Comparison of ENCODE assay signal across 11 mouse cellular contexts in the genomic region with DNA sequence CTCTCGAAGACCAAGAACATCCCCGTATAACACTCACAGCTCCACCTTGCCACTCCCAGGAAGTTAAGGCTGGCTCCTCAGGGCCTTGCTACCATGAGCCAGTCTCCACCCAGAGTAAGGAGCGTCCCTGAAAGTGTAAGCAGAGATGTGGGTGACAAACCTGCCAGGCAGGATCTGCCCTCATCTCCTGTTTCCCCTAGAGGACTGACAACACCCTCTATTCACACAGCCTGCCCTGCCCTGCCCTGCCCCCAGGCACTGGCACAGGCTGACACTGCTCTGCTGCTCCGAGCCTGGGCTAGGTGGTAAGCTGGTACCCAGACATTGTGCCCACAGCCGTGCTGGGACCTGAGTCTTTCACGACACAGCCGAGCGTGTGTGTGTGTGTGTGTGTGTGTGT. TPM values are rescaled to one million over a fixed set of nuclear protein-coding genes. Genes with fewer than 3 reads are reported as not detected.
DNase-seq lines count a peak whose midpoint lies in the region; ATAC-seq lines count a peak whose summit lies in the region.
"Had no signal": no experiment of that assay in that cellular context is flagged by ENCODE, and none has a peak within 500 bp of the region (broad histone marks: within the 10 kb centered on the region; RNA-seq: fewer than 3 reads in every experiment).

No protein-coding gene starts in this region.

- H3K27ac ChIP-seq in heart, embryonic 14.5 days (replicated peaks in 1 of 2; ENCODE audit: control insufficient read depth in 1 of 2, insufficient read depth in 1 of 2, low read depth in 2 of 2, low read length in 2 of 2), result no peak overlapping the region
- peak overlapping the region; percentile 15; the same call in 1 of the 2 replicates for H3K27ac ChIP-seq in lung, embryonic 15.5 days
- no peak overlapping the region for H3K27ac ChIP-seq in forebrain, embryonic 16.5 days (ENCODE audit: low read length)
- no peak overlapping the region for H3K27ac ChIP-seq in forebrain, embryonic 13.5 days
- H3K27ac ChIP-seq: liver, embryonic 13.5 days; neural tube, embryonic 13.5 days had no signal

- no peak for ATAC-seq in heart, embryonic 14.5 days (ENCODE audit: insufficient number of reproducible peaks, insufficient read depth, low FRiP score, low read depth)
- peak; percentile 61; the same call in 1 of the 2 replicates for ATAC-seq in lung, embryonic 15.5 days (ENCODE audit: borderline replicate concordance, extremely low read depth, low FRiP score, low TSS enrichment)
- ATAC-seq in forebrain, embryonic 16.5 days, result no peak
- no peak for ATAC-seq in forebrain, embryonic 13.5 days
- no peak for ATAC-seq in megakaryocyte, adult 5-6 weeks (ENCODE audit: poor library complexity, severe bottlenecking)

- no peaks in the 10 kb centered on the region for H3K9me3 ChIP-seq in heart, embryonic 14.5 days (ENCODE audit: control insufficient read depth, low read length)
- no peaks in the 10 kb centered on the region for H3K9me3 ChIP-seq in lung, embryonic 15.5 days
- no peaks in the 10 kb centered on the region for H3K9me3 ChIP-seq in forebrain, embryonic 16.5 days (ENCODE audit: control insufficient read depth, low read length)
- no peaks in the 10 kb centered on the region for H3K9me3 ChIP-seq in forebrain, embryonic 13.5 days (replicated peaks)
- H3K9me3 ChIP-seq: G1E; liver, embryonic 13.5 days; neural tube, embryonic 13.5 days had no signal

- H3K27me3 ChIP-seq in heart, embryonic 14.5 days (ENCODE audit: control insufficient read depth, insufficient read depth, low read length), result no peaks in the 10 kb centered on the region
- H3K27me3 ChIP-seq in lung, embryonic 15.5 days, result no peaks in the 10 kb centered on the region
- no peaks in the 10 kb centered on the region for H3K27me3 ChIP-seq in forebrain, embryonic 16.5 days (replicated peaks; ENCODE audit: control insufficient read depth, insufficient read depth, low read length)
- H3K27me3 ChIP-seq in forebrain, embryonic 13.5 days, result no peaks in the 10 kb centered on the region
- H3K27me3 ChIP-seq: liver, embryonic 13.5 days; neural tube, embryonic 13.5 days had no signal

- no peak overlapping the region for H3K4me3 ChIP-seq in heart, embryonic 14.5 days (ENCODE audit: control insufficient read depth in 1 of 2, insufficient read depth in 1 of 2, low read depth in 1 of 2, low read length in 2 of 2)
- H3K4me3 ChIP-seq in lung, embryonic 15.5 days, result no peak overlapping the region
- no peak overlapping the region for H3K4me3 ChIP-seq in forebrain, embryonic 16.5 days (replicated peaks; ENCODE audit: low read length)
- H3K4me3 ChIP-seq in forebrain, embryonic 13.5 days, result no peak overlapping the region
- H3K4me3 ChIP-seq: liver, embryonic 13.5 days; neural tube, embryonic 13.5 days had no signal

- H3K36me3 ChIP-seq in heart, embryonic 14.5 days (ENCODE audit: control insufficient read depth, insufficient read depth, low read length), result peaks cover 21% of the 10 kb centered on the region
- H3K36me3 ChIP-seq in lung, embryonic 15.5 days, result no peaks in the 10 kb centered on the region
- no peaks in the 10 kb centered on the region for H3K36me3 ChIP-seq in forebrain, embryonic 16.5 days (ENCODE audit: control insufficient read depth, insufficient read depth)
- H3K36me3 ChIP-seq in forebrain, embryonic 13.5 days (ENCODE audit: poor library complexity, severe bottlenecking), result no peaks in the 10 kb centered on the region
- H3K36me3 ChIP-seq: G1E; liver, embryonic 13.5 days; neural tube, embryonic 13.5 days had no signal

- H3K4me2 ChIP-seq in heart, embryonic 14.5 days (ENCODE audit: low read length), result no peak overlapping the region
- no peak overlapping the region for H3K4me2 ChIP-seq in lung, embryonic 15.5 days
- H3K4me2 ChIP-seq in forebrain, embryonic 16.5 days (ENCODE audit: low read length), result no peak overlapping the region
- no peak overlapping the region for H3K4me2 ChIP-seq in forebrain, embryonic 13.5 days
- H3K4me2 ChIP-seq: liver, embryonic 13.5 days; neural tube, embryonic 13.5 days had no signal

- peaks cover 7 to 9% of the 10 kb centered on the region in 2 experiments; a peak in 1 of 4 replicates for H3K4me1 ChIP-seq in heart, embryonic 14.5 days (ENCODE audit: control insufficient read depth in 2 of 2, insufficient read depth in 2 of 2, low read length in 2 of 2)
- peaks cover 5% of the 10 kb centered on the region; the same call in 1 of the 2 replicates for H3K4me1 ChIP-seq in lung, embryonic 15.5 days
- H3K4me1 ChIP-seq in forebrain, embryonic 16.5 days (replicated peaks; ENCODE audit: control insufficient read depth, insufficient read depth, low read length), result no peaks in the 10 kb centered on the region
- H3K4me1 ChIP-seq in forebrain, embryonic 13.5 days, result no peaks in the 10 kb centered on the region

- WGBS in heart, embryonic 14.5 days, result 58% methylated on average over 8 of the region's 8 CpGs
- 39% methylated on average over 8 of the region's 8 CpGs for WGBS in lung, embryonic 15.5 days
- 73% methylated on average over 8 of the region's 8 CpGs for WGBS in forebrain, embryonic 16.5 days
- 78% methylated on average over 8 of the region's 8 CpGs for WGBS in forebrain, embryonic 13.5 days

- no peak for DNase-seq in heart, adult 9 months (ENCODE audit: low spot score in 2 of 2)
- DNase-seq in urinary bladder, postnatal 14 days (ENCODE audit: low spot score), result peak; percentile 78
- no peak for DNase-seq in urinary bladder, adult 2 months (ENCODE audit: low spot score)
- DNase-seq: liver, embryonic 13.5 days had no signal

- 0 out of 2 replicates have a peak overlapping the region, but pooled peaks have one; percentile 6 for H3K9ac ChIP-seq in heart, embryonic 14.5 days (ENCODE audit: low read length)
- H3K9ac ChIP-seq in lung, embryonic 15.5 days, result no peak overlapping the region
- no peak overlapping the region for H3K9ac ChIP-seq in forebrain, embryonic 16.5 days (replicated peaks; ENCODE audit: low read depth, low read length)
- H3K9ac ChIP-seq in forebrain, embryonic 13.5 days, result no peak overlapping the region
- H3K9ac ChIP-seq: liver, embryonic 13.5 days; neural tube, embryonic 13.5 days had no signal

RNA-seq across cellular contexts. Expression of a gene that starts 27.0 kb away (rescaled TPM):
- 5.5 and 5.9 TPM in 2 replicates for polyA plus RNA-seq in heart, embryonic 14.5 days (2014; fragmentation: Nextera tagmentation; extraction: Ambion mirVana)
- polyA plus RNA-seq in urinary bladder, adult 2 months (2012; rRNA removed), result 21.3 and 24.1 TPM in 2 replicates
- 10.8 and 11.4 TPM in 2 replicates for polyA plus RNA-seq in lung, embryonic 15.5 days (2015; fragmentation: Nextera tagmentation; extraction: Ambion mirVana)
- polyA plus RNA-seq in forebrain, embryonic 16.5 days (2015; fragmentation: Nextera tagmentation; extraction: Ambion mirVana), result 2.2 and 3.1 TPM in 2 replicates
- 2.6 TPM in 2 replicates for polyA plus RNA-seq in forebrain, embryonic 13.5 days (2015; fragmentation: Nextera tagmentation; extraction: Ambion mirVana)
- total RNA-seq in megakaryocyte, adult 5-6 weeks (2015), result 3.6 and 4.0 TPM in 2 replicates
- 2.2 and 3.1 TPM in 2 replicates for total RNA-seq in megakaryocyte, adult 5-6 weeks (2017)

RNA-seq across cellular contexts. Expression of a gene that starts 36.1 kb away (rescaled TPM):
- 60.0 and 70.5 TPM in 2 replicates for polyA plus RNA-seq in heart, embryonic 14.5 days (2014; fragmentation: Nextera tagmentation; extraction: Ambion mirVana)
- 121 and 136 TPM in 2 replicates for polyA plus RNA-seq in urinary bladder, adult 2 months (2012; rRNA removed)
- polyA plus RNA-seq in lung, embryonic 15.5 days (2015; fragmentation: Nextera tagmentation; extraction: Ambion mirVana), result 78.0 and 82.1 TPM in 2 replicates
- 79.4 and 81.1 TPM in 2 replicates for polyA plus RNA-seq in forebrain, embryonic 16.5 days (2015; fragmentation: Nextera tagmentation; extraction: Ambion mirVana)
- polyA plus RNA-seq in forebrain, embryonic 13.5 days (2015; fragmentation: Nextera tagmentation; extraction: Ambion mirVana), result 86.6 and 89.0 TPM in 2 replicates
- total RNA-seq in megakaryocyte, adult 5-6 weeks (2015), result 71.0 and 83.9 TPM in 2 replicates
- 34.2 and 54.6 TPM in 2 replicates for total RNA-seq in megakaryocyte, adult 5-6 weeks (2017)

RNA-seq across cellular contexts. Expression of a gene that starts 36.4 kb away (rescaled TPM):
- polyA plus RNA-seq in heart, embryonic 14.5 days (2014; fragmentation: Nextera tagmentation; extraction: Ambion mirVana), result 23.0 and 24.3 TPM in 2 replicates
- polyA plus RNA-seq in urinary bladder, adult 2 months (2012; rRNA removed), result 27.7 and 39.1 TPM in 2 replicates
- polyA plus RNA-seq in lung, embryonic 15.5 days (2015; fragmentation: Nextera tagmentation; extraction: Ambion mirVana), result 17.8 and 21.1 TPM in 2 replicates
- 7.2 and 8.0 TPM in 2 replicates for polyA plus RNA-seq in forebrain, embryonic 16.5 days (2015; fragmentation: Nextera tagmentation; extraction: Ambion mirVana)
- 3.0 and 3.1 TPM in 2 replicates for polyA plus RNA-seq in forebrain, embryonic 13.5 days (2015; fragmentation: Nextera tagmentation; extraction: Ambion mirVana)
- total RNA-seq in megakaryocyte, adult 5-6 weeks (2015), result not detected in 2 replicates
- total RNA-seq in megakaryocyte, adult 5-6 weeks (2017), result not detected in 2 replicates
- polyA plus RNA-seq: G1E had no signal

RNA-seq across cellular contexts. Expression of a gene that starts 36.7 kb away (rescaled TPM):
- polyA plus RNA-seq in heart, embryonic 14.5 days (2014; fragmentation: Nextera tagmentation; extraction: Ambion mirVana), result 0.50 and 0.72 TPM in 2 replicates
- 0.96 and 1.1 TPM in 2 replicates for polyA plus RNA-seq in urinary bladder, adult 2 months (2012; rRNA removed)
- 0.60 and 0.72 TPM in 2 replicates for polyA plus RNA-seq in lung, embryonic 15.5 days (2015; fragmentation: Nextera tagmentation; extraction: Ambion mirVana)
- not detected in 2 replicates for polyA plus RNA-seq in forebrain, embryonic 16.5 days (2015; fragmentation: Nextera tagmentation; extraction: Ambion mirVana)
- 0.44 TPM in 1 of 2 replicates, not detected in the other for polyA plus RNA-seq in forebrain, embryonic 13.5 days (2015; fragmentation: Nextera tagmentation; extraction: Ambion mirVana)
- not detected in 2 replicates for total RNA-seq in megakaryocyte, adult 5-6 weeks (2015)
- not detected in 2 replicates for total RNA-seq in megakaryocyte, adult 5-6 weeks (2017)
- total RNA-seq: G1E had no signal
- polyA plus RNA-seq: G1E; liver, embryonic 13.5 days; neural tube, embryonic 13.5 days had no signal

RNA-seq across cellular contexts. Expression of a gene that starts 49.5 kb away (rescaled TPM):
- polyA plus RNA-seq in heart, embryonic 14.5 days (2014; fragmentation: Nextera tagmentation; extraction: Ambion mirVana), result 16.4 and 18.8 TPM in 2 replicates
- 11.3 and 13.0 TPM in 2 replicates for polyA plus RNA-seq in urinary bladder, adult 2 months (2012; rRNA removed)
- 23.2 and 24.6 TPM in 2 replicates for polyA plus RNA-seq in lung, embryonic 15.5 days (2015; fragmentation: Nextera tagmentation; extraction: Ambion mirVana)
- 34.0 and 35.3 TPM in 2 replicates for polyA plus RNA-seq in forebrain, embryonic 16.5 days (2015; fragmentation: Nextera tagmentation; extraction: Ambion mirVana)
- polyA plus RNA-seq in forebrain, embryonic 13.5 days (2015; fragmentation: Nextera tagmentation; extraction: Ambion mirVana), result 30.0 and 33.7 TPM in 2 replicates
- 3.5 and 4.6 TPM in 2 replicates for total RNA-seq in megakaryocyte, adult 5-6 weeks (2015)
- 5.0 and 7.1 TPM in 2 replicates for total RNA-seq in megakaryocyte, adult 5-6 weeks (2017)
